Mouse (Mus musculus) limb, embryonic 11.5 days (tissue): Measurements from ENCODE around the gene Iqsec1. TPM values are rescaled to one million over a fixed set of nuclear protein-coding genes. Genes with fewer than 3 reads are reported as not detected.

Experiments used
- ATAC-seq: fragments of 200-750 bp; cut with Nextera tagmentation; 2 replicates; pipeline ENCODE4 v1.8.0; 2017; ENCODE audit warnings: low read depth; ENCODE audit not compliant: insufficient number of reproducible peaks, low FRiP score, low TSS enrichment
- DNase-seq: peaks from one replicate; pipeline ENCODE4 v3.0.0-alpha.2; 2015; ENCODE audit warnings: low spot score
- H3K27ac ChIP-seq: fragments of 300-500 bp; sonication (generic); replicated peaks from 2 replicates; pipeline ENCODE4 v1.5.1; 2014; ENCODE audit warnings: low read depth, mild to moderate bottlenecking, low read length
- H3K27me3 ChIP-seq: fragments of 300-500 bp; sonication (generic); 2 replicates; pipeline ENCODE4 v1.6.1; 2014; ENCODE audit warnings: mild to moderate bottlenecking, low read length, mixed read lengths; ENCODE audit not compliant: control insufficient read depth, insufficient read depth
- H3K36me3 ChIP-seq: fragments of 300-500 bp; sonication (generic); 2 replicates; pipeline ENCODE4 v1.6.1; 2014; ENCODE audit warnings: mild to moderate bottlenecking, low read length, moderate library complexity, mixed read lengths; ENCODE audit not compliant: control insufficient read depth, insufficient read depth
- H3K4me1 ChIP-seq: fragments of 300-500 bp; sonication (generic); 2 replicates; pipeline ENCODE4 v1.6.1; 2014; ENCODE audit warnings: low read length, mixed read lengths; ENCODE audit not compliant: control insufficient read depth, insufficient read depth
- H3K4me2 ChIP-seq: fragments of 300-500 bp; sonication (generic); 2 replicates; pipeline ENCODE4 v1.6.1; 2014; ENCODE audit warnings: low read depth, mild to moderate bottlenecking, moderate library complexity; ENCODE audit not compliant: severe bottlenecking
- H3K4me3 ChIP-seq: fragments of 300-500 bp; sonication (generic); 2 replicates; pipeline ENCODE4 v1.5.1; 2014; ENCODE audit warnings: low read depth, low read length
- H3K9ac ChIP-seq: fragments of 300-500 bp; sonication (generic); 2 replicates; pipeline ENCODE4 v1.6.1; 2014; ENCODE audit warnings: mild to moderate bottlenecking, low read length
- H3K9me3 ChIP-seq: fragments of 300-500 bp; sonication (generic); 2 replicates; pipeline ENCODE4 v1.6.1; 2016; ENCODE audit warnings: low read length; ENCODE audit not compliant: control insufficient read depth
- WGBS: fragments of 180-500 bp; shearing (Covaris S2); extraction: QIAGEN DNeasy Blood & Tissue Kit; methylation state at CpG from one replicate; pipeline ENCODE4 v1.1.7; 2014; 5-methylcytosine and 5-hydroxymethylcytosine counted together
- polyA plus RNA-seq: library from polyadenylated mRNA; unstranded; fragments of >200 nt; fragmentation: Nextera tagmentation; extraction: Ambion mirVana; gene quantifications from 2 replicates; pipeline ENCODE4 v1.2.1, GENCODE M21; 2014

Gene Iqsec1
- polyA plus RNA-seq: 8.5 TPM in 2 replicates

DNA sequence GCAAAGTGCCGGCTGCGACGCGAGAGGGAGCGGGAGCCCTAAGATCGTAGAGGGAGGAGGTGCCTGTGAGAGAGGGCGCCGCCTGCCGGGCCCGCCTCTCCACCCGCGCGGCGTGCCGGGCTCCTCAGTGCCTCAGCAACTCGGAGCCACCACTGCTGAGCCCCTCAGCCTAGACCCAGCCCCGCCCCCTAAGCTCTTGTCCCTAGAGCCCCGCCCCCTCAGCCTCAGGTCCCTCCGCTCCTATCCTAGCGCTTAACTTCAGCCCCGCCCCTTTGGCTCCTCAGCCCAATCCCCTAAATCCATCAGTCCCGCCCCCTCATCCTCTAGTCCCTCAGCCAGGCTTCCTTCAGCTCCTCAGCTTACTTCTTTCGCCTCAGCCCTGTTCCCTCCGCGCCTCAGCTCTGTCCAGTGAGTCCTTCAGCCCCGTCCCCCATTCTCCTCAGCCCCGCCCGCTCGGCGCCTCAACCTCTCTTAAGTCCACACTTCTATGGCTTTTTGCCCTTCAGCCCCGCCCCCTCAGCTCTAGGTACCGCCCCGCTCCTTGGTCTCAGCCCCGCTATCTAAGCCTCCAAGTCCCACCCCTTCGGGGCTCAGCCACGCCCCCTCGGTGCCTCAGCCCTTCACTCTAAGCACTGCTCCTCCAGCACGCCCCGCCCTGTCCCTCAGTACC, at the start of gene Iqsec1:
Gene Iqsec1 (minus strand): TSS at position 38 of the 670 bp plus-strand sequence.
- no peaks in the 10 kb centered on the region for H3K9me3 ChIP-seq
- WGBS: 2% methylated on average over 37 of the region's 39 CpGs
- ATAC-seq (peak; percentile 96), DNase-seq (peak; percentile 95)
- peak within 1 kb of the TSS; percentile 58 for H3K4me3 ChIP-seq
- H3K4me1 ChIP-seq: peaks cover 5% of the 10 kb centered on the region
- no peak within 1 kb of the TSS for H3K27ac ChIP-seq
- peak within 1 kb of the TSS; percentile 97 for H3K4me2 ChIP-seq
- H3K36me3 ChIP-seq: no peaks in the 10 kb centered on the region
- peak within 1 kb of the TSS; percentile 66 for H3K9ac ChIP-seq
- H3K27me3 ChIP-seq: peaks cover 7% of the 10 kb centered on the region; the same call in 1 of the 2 replicates

DNA sequence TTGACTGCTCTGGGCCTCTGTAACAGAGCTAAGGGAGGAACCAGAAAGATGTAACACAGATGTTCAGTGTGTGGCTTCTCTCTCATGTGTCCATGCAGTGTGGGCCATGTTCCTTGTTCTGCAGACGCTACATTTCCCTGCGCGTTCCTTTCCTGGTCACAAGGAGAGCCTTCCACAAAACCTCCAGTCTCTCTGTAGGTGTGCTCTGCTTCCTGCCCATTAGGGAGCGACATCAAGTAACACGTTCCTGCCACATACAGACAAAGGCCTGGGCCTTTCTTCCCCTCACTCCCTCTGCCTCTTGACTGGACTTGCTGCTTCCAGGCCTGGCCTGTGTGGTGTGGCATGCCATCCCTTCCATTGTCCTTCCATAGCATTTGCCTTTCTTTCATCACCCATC, 39.8 kb upstream of the Iqsec1 start:
- Histone ChIP-seq H3K9me3 (no peaks in the 10 kb centered on the region), H3K4me1 (no peaks in the 10 kb centered on the region), H3K36me3 (no peaks in the 10 kb centered on the region), H3K27ac (no peak overlapping the region), H3K4me3 (no peak overlapping the region), H3K4me2 (no peak overlapping the region), H3K9ac (no peak overlapping the region), H3K27me3 (no peaks in the 10 kb centered on the region)
- WGBS: 90% methylated on average over 5 of the region's 5 CpGs
- no peak for DNase-seq
- ATAC-seq: no peak

DNA sequence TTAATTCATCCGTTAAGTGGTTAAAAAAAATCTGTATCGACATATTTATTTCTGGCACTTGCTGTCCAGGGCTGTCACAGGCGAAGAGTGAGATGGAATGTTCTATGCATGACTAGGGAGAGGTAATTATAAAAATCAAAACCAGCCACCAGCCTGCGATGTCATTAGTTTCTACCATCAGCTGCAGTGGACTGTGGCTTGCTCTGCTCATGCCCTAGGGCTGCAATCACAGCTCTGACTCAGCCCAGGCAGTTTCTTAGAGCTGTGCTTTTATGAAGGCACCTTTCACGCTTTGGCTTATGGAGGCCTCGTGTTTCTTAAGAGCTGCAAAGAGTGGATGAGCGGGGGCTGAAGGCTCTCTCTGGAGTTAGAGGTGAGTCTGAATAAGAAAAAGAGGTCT, 32.3 kb upstream of the Iqsec1 start:
- Histone ChIP-seq H3K4me3 (no peak overlapping the region), H3K36me3 (no peaks in the 10 kb centered on the region), H3K4me1 (0 out of 2 replicates have a peak, but pooled peaks cover 3% of the 10 kb centered on the region), H3K27ac (no peak overlapping the region), H3K4me2 (no peak overlapping the region), H3K27me3 (no peaks in the 10 kb centered on the region), H3K9me3 (no peaks in the 10 kb centered on the region), H3K9ac (no peak overlapping the region)
- WGBS: 33% methylated on average over 7 of the region's 7 CpGs
- DNase-seq (peak; percentile 42), ATAC-seq (peak; percentile 42; the same call in 1 of the 2 replicates)

DNA sequence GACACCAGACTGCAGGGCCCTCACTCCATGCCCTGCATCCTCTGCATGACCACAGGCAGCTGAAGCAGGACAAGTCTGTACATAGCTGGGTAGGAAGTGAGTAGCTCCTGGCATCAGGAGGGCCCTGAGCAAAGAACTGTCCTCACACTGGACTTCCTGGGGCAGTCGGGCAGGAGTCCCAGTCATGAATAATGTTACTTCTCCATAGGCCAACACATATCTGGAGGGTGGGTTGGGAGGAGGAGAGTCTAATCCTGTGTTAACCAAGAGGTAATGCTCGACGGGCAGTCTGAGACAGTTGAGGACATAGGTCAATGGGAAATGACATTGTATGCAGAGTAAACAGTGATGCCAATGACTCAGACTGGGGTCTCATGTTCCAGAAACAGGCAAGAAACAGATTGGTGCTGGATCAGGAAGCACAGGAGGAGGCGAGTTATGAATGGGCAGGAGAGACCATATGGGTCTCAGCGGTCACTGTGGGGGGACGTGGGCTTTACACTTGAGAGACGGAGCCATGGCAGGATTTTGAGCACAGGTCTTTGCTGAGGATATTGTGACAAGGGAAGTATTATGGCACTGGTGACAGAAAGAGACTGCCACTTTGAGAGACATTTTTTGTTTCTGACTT, 28.2 kb upstream of the Iqsec1 start:
- H3K36me3 ChIP-seq: no peaks in the 10 kb centered on the region
- no peaks in the 10 kb centered on the region for H3K27me3 ChIP-seq
- no peak overlapping the region for H3K4me2 ChIP-seq
- H3K27ac ChIP-seq: no peak overlapping the region
- H3K4me1 ChIP-seq: 0 out of 2 replicates have a peak, but pooled peaks cover 3% of the 10 kb centered on the region
- ATAC-seq: no peak
- no peak overlapping the region for H3K9ac ChIP-seq
- no peaks in the 10 kb centered on the region for H3K9me3 ChIP-seq
- DNase-seq: no peak
- 90% methylated on average over 7 of the region's 7 CpGs for WGBS
- no peak overlapping the region for H3K4me3 ChIP-seq

DNA sequence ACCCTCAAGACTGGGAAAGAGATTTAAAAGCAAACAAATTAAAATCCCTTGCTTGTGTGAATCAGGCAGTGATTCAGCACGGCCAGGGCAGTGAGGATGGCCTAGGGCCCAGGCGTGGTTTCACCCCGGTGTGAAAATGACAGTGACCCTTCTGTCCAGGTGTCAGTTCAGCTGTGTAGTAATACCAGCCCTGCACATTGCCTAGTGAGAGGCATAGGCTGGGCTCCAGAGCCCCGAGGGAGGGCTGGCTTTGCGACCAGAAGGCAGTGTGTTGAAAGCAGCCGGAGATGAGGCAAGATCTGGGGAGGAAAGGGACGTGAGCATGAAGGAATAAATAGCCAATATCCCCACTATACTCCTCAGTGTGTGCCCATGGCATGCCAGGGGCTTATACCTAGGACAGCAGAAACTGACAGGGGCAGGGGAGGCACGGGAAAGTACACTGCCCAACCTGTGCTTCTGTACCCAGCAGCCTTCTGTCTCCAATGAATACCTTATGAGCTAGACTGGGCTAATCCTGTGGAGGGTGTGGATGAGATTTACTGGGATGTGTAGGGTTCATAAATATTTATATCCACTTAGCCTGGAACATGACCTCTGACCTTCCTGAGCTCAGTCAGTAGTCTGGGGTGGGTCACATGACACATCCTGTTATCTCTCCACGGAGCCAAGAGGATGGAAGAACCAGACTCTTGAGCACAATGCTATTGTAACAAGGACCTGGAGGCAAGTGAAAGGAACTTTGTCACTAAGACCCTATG, 25.9 kb upstream of the Iqsec1 start:
- no peak for ATAC-seq

DNA sequence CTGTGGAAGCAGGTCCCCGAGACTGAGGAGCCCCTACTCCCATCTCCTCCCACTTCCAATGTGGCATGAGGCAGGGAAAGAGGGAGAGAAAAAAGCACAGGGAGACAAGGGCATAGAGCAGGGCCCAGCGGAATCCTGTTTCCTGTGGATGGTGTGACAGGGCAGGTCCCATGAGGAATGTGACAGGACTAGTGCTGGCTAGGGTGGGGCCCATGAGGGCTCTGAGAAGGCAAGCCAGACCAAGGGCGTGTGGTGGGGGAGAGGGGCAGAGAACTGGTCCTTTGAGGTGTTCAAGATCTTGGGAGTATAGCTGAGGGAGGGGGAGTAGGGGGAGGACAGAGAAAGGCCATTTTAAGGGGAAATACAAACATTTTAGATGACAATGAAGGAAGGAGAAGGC, 24.0 kb upstream of the Iqsec1 start:
- DNase-seq: no peak
- ATAC-seq: no peak
- H3K27me3 ChIP-seq: no peaks in the 10 kb centered on the region
- no peak overlapping the region for H3K4me3 ChIP-seq
- no peaks in the 10 kb centered on the region for H3K36me3 ChIP-seq
- H3K9me3 ChIP-seq: no peaks in the 10 kb centered on the region
- no peak overlapping the region for H3K9ac ChIP-seq
- no peaks in the 10 kb centered on the region for H3K4me1 ChIP-seq
- WGBS: 70% methylated on average over 3 of the region's 3 CpGs
- H3K27ac ChIP-seq: no peak overlapping the region
- H3K4me2 ChIP-seq: no peak overlapping the region

More for the DNA sequence above, 25.9 kb upstream of the Iqsec1 start:
- no peak for DNase-seq
- 67% methylated on average over 9 of the region's 9 CpGs for WGBS
- H3K9ac ChIP-seq: no peak overlapping the region
- no peak overlapping the region for H3K27ac ChIP-seq
- H3K27me3 ChIP-seq: no peaks in the 10 kb centered on the region
- H3K36me3 ChIP-seq: no peaks in the 10 kb centered on the region
- H3K9me3 ChIP-seq: no peaks in the 10 kb centered on the region
- no peak overlapping the region for H3K4me3 ChIP-seq
- H3K4me2 ChIP-seq: no peak overlapping the region
- H3K4me1 ChIP-seq: no peaks in the 10 kb centered on the region

DNA sequence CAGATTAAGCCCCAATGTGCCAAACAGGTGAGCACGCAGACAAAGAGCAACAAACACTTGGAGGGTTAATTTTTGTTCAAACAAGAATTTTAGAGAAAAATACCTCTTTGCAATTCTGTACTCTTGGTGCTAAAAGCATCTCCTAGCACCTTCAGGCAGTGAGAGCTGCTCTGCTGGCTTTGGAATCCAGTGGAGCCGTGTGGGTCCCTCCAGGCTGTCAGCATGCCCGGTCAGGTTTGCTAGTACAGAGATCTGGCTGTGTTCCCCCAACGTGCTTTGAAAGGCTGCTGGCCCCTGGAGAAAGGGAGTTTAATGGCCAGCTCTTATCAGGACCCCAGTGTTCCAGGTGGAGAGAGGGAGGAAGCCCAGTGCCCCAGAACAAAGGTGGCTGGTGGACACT, 23.1 kb upstream of the Iqsec1 start:
- Histone ChIP-seq H3K4me3 (no peak overlapping the region), H3K9ac (no peak overlapping the region), H3K36me3 (no peaks in the 10 kb centered on the region), H3K4me2 (no peak overlapping the region), H3K27ac (no peak overlapping the region), H3K4me1 (no peaks in the 10 kb centered on the region), H3K27me3 (no peaks in the 10 kb centered on the region), H3K9me3 (no peaks in the 10 kb centered on the region)
- DNase-seq: no peak
- WGBS: 62% methylated on average over 4 of the region's 4 CpGs
- ATAC-seq: no peak

DNA sequence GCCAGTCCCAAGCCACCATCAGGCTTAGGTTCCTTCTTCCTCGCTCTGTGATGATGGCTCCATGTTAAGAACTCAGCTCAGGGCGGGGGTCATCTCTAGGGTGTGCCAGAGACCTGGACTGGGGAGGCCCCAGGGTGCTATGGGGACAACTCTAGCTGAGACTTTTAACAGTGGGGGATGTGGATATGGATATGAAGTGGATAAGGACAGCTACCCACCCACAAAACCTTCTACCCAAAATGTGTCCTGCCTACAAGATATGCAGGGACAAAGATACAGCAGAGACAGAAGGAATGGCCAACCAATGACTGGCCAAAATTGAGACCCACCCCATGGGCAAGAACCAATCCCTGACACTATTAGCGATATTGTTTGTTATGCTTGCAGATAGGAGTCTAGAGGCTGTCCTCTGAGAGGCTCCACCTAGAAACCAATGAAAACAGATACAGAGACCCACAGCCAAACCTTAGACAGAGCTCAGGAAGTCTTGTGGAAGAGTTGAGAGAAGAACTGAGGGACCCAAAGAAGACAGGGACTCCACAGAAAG, 19.9 kb upstream of the Iqsec1 start:
- Histone ChIP-seq H3K4me2 (no peak overlapping the region), H3K36me3 (no peaks in the 10 kb centered on the region), H3K4me3 (no peak overlapping the region), H3K27ac (no peak overlapping the region), H3K9ac (no peak overlapping the region), H3K4me1 (no peaks in the 10 kb centered on the region), H3K9me3 (no peaks in the 10 kb centered on the region), H3K27me3 (no peaks in the 10 kb centered on the region)
- 88% methylated on average over 3 of the region's 3 CpGs for WGBS
- DNase-seq: no peak
- ATAC-seq: no peak
